Mouse (Mus musculus): ENCODE measurements at regions not wholly inside any gene's neighbourhood (a gene's known extent, or its start where the extent isn't known, plus 50 kb on each side); places are given as distances from the start of the nearest gene placed in this dataset.

DNA sequence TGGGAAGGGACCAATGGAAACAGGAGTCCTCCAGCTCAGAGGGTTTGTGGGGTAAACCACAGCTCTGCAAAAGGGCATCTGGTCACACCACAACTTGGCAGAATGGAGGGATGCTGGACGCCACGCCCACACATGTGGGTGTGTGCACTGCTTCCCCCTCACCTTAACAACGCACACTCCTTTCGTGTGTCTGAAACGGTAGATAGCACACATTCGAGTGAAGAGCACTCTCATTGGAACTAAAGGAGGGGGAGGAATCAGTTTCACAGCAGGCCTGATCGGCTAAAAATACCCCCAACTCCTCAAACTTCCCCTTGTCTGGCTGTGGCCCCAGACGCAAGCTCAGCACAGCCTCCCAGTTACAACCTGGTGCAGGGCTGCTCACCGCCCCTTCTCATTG, 118.3 kb upstream of the Klf14 start:
- Histone ChIP-seq H3K9me3 (ENCODE audit: control insufficient read depth, low read length) (no peaks in the 10 kb centered on the region), H3K9ac (replicated peaks; ENCODE audit: low read depth, low read length) (no peak overlapping the region), H3K4me3 (ENCODE audit: low read depth, low read length) (no peak overlapping the region), H3K4me1 (ENCODE audit: control insufficient read depth, insufficient read depth, low read length) (no peaks in the 10 kb centered on the region), H3K4me2 (ENCODE audit: low read depth, low read length) (no peak overlapping the region), H3K27ac (ENCODE audit: low read depth, low read length) (no peak overlapping the region), H3K36me3 (ENCODE audit: control insufficient read depth, insufficient read depth, low read length) (no peaks in the 10 kb centered on the region), H3K27me3 (ENCODE audit: control insufficient read depth, insufficient read depth, low read length) (no peaks in the 10 kb centered on the region)
- no peak for ATAC-seq (ENCODE audit: low read depth)
- WGBS: 75% methylated on average over 9 of the region's 9 CpGs

DNA sequence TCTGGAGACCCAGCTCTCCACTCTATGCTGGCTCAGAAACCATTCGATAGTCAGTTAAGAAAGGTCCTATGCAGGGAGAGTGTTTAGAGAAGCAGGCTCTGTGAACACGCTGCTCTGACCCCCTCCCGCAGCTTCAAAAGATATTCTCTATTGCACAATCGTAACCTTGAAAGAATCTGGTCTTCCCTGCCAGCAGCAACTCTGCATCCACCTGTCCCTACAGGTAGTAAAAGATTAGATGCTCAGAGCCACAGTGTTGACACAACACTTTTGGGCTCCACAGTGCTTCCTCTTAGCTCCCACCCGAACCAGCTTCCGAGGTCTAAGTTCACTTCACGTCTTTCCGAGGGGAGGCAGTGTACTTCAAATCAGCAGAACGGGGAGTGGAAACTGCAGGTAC, 118.9 kb upstream of the Klf14 start:
- 78% methylated on average over 9 of the region's 9 CpGs for WGBS
- no peak for ATAC-seq (ENCODE audit: low read depth)
- H3K9me3 ChIP-seq (ENCODE audit: control insufficient read depth, low read length): no peaks in the 10 kb centered on the region

DNA sequence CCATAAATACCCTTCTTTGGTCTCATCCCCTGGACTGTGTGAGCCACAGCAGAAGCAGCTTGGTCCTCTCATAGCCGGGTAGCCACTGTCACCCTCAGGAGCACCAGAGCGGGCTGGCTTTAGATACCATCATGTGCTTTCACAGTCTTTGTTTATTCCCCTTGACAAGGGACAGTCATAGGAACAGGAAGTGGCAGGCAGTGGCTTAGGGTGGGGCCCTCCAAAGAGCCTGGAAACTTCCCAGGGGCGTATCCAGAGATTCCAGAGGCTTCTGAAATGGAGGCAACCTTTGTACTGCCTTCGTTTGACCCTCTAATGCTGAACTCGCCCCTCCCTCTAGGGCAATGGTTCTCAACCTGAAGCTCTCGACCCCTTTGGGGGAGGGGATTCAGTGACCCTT, 119.5 kb upstream of the Klf14 start:
- no peaks in the 10 kb centered on the region for H3K27me3 ChIP-seq (ENCODE audit: control insufficient read depth, insufficient read depth, low read length)
- WGBS: 77% methylated on average over 6 of the region's 6 CpGs
- H3K36me3 ChIP-seq (ENCODE audit: control insufficient read depth, insufficient read depth, low read length): no peaks in the 10 kb centered on the region
- no peaks in the 10 kb centered on the region for H3K9me3 ChIP-seq (ENCODE audit: control insufficient read depth, low read length)
- no peak overlapping the region for H3K4me3 ChIP-seq (ENCODE audit: low read depth, low read length)
- no peak overlapping the region for H3K9ac ChIP-seq (replicated peaks; ENCODE audit: low read depth, low read length)
- ATAC-seq (ENCODE audit: low read depth): no peak
- H3K4me1 ChIP-seq (ENCODE audit: control insufficient read depth, insufficient read depth, low read length): no peaks in the 10 kb centered on the region
- H3K4me2 ChIP-seq (ENCODE audit: low read depth, low read length): no peak overlapping the region
- no peak overlapping the region for H3K27ac ChIP-seq (ENCODE audit: low read depth, low read length)

More for the DNA sequence above, 118.9 kb upstream of the Klf14 start:
- no peaks in the 10 kb centered on the region for H3K4me1 ChIP-seq (ENCODE audit: control insufficient read depth, insufficient read depth, low read length)
- no peak overlapping the region for H3K4me3 ChIP-seq (ENCODE audit: low read depth, low read length)
- H3K4me2 ChIP-seq (ENCODE audit: low read depth, low read length): no peak overlapping the region
- H3K27ac ChIP-seq (ENCODE audit: low read depth, low read length): no peak overlapping the region
- H3K9ac ChIP-seq (replicated peaks; ENCODE audit: low read depth, low read length): no peak overlapping the region
- H3K27me3 ChIP-seq (ENCODE audit: control insufficient read depth, insufficient read depth, low read length): no peaks in the 10 kb centered on the region
- H3K36me3 ChIP-seq (ENCODE audit: control insufficient read depth, insufficient read depth, low read length): no peaks in the 10 kb centered on the region

DNA sequence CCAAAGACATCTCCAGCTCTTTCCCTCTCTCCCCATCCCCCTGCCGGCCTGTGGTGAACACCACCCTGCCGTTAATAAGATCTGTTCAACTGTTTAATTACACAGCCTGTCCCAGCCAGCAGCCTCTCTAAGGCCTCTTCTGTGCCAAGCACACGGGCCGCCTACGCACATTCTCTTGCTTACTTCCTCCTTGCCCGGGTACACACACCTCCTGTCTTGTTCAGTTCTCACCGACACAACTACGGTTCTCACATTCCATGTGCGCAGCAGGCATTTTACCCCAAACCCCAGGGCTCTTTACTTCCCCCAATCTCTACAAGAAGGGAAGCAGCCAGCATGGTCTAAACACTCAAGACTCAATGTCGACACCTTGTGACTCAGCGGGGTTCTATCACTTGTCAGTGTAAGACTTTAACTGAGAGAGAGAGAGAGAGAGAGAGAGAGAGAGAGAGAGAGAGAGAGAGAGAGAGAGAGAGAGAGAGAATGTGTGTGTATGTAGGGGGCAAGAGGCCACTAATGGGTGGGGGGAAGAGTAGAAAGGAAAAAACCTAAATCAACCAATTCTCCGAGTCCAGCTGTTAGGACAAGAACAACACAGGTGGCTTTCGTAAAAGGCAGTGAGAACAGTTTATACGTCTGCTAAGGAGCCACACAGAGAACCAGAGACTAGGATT, 120.8 kb upstream of the Klf14 start:
- WGBS: 71% methylated on average over 14 of the region's 14 CpGs
- ATAC-seq (ENCODE audit: low read depth): no peak
- H3K4me1 ChIP-seq (ENCODE audit: control insufficient read depth, insufficient read depth, low read length): no peaks in the 10 kb centered on the region
- H3K27me3 ChIP-seq (ENCODE audit: control insufficient read depth, insufficient read depth, low read length): no peaks in the 10 kb centered on the region
- H3K4me3 ChIP-seq (ENCODE audit: low read depth, low read length): no peak overlapping the region
- H3K9me3 ChIP-seq (ENCODE audit: control insufficient read depth, low read length): no peaks in the 10 kb centered on the region
- H3K36me3 ChIP-seq (ENCODE audit: control insufficient read depth, insufficient read depth, low read length): no peaks in the 10 kb centered on the region
- H3K9ac ChIP-seq (replicated peaks; ENCODE audit: low read depth, low read length): no peak overlapping the region
- no peak overlapping the region for H3K4me2 ChIP-seq (ENCODE audit: low read depth, low read length)
- H3K27ac ChIP-seq (ENCODE audit: low read depth, low read length): no peak overlapping the region

DNA sequence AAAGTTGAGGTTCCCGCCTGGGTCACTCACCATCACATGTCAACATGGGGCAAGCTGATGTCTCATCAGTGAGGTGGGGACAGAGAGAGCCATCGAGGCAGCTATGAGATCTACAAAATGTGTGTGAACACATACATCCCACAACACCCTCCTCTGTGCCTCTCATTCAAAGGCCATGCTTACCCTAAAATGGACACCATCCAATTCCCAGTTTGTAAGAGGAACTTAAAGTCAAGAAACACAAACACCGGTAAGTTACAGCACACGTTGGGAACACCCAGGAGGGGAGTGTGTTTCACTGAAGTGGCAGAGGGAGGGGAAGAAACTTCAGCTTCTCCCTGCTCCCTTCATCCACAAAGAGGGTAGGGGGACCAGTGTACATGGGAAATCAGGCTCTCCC, 121.4 kb upstream of the Klf14 start:
- Histone ChIP-seq H3K4me2 (ENCODE audit: low read depth, low read length) (no peak overlapping the region), H3K4me3 (ENCODE audit: low read depth, low read length) (no peak overlapping the region), H3K27me3 (ENCODE audit: control insufficient read depth, insufficient read depth, low read length) (no peaks in the 10 kb centered on the region), H3K27ac (ENCODE audit: low read depth, low read length) (no peak overlapping the region), H3K4me1 (ENCODE audit: control insufficient read depth, insufficient read depth, low read length) (no peaks in the 10 kb centered on the region), H3K9ac (replicated peaks; ENCODE audit: low read depth, low read length) (no peak overlapping the region), H3K9me3 (ENCODE audit: control insufficient read depth, low read length) (no peaks in the 10 kb centered on the region), H3K36me3 (ENCODE audit: control insufficient read depth, insufficient read depth, low read length) (no peaks in the 10 kb centered on the region)
- 90% methylated on average over 4 of the region's 4 CpGs for whole genome bisulfite sequencing
- no peak for ATAC-seq (ENCODE audit: low read depth)

DNA sequence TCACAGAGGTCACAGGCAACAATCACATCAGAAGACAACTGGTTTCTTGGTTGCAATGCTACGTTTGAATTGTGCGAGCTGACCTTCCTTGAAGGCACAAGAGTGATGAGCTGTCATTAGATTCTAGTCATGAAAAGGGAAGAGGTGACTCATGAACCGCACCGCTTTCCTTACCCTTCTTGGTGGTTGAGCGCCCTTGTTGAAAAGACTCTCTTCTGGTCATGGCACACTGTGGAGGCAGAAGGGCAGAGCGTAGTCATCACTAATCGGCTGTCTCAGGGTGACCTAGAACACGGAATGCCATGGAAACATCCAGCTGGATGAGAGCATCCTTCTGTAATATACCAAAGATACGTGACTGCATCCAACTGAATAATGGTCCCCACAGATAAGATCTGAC, 121.8 kb upstream of the Klf14 start:
- WGBS: 90% methylated on average over 9 of the region's 9 CpGs
- H3K9ac ChIP-seq (replicated peaks; ENCODE audit: low read depth, low read length): no peak overlapping the region
- H3K36me3 ChIP-seq (ENCODE audit: control insufficient read depth, insufficient read depth, low read length): no peaks in the 10 kb centered on the region
- no peak overlapping the region for H3K4me2 ChIP-seq (ENCODE audit: low read depth, low read length)
- no peaks in the 10 kb centered on the region for H3K27me3 ChIP-seq (ENCODE audit: control insufficient read depth, insufficient read depth, low read length)
- no peaks in the 10 kb centered on the region for H3K4me1 ChIP-seq (ENCODE audit: control insufficient read depth, insufficient read depth, low read length)
- H3K4me3 ChIP-seq (ENCODE audit: low read depth, low read length): no peak overlapping the region
- ATAC-seq (ENCODE audit: low read depth): no peak
- no peak overlapping the region for H3K27ac ChIP-seq (ENCODE audit: low read depth, low read length)
- no peaks in the 10 kb centered on the region for H3K9me3 ChIP-seq (ENCODE audit: control insufficient read depth, low read length)

DNA sequence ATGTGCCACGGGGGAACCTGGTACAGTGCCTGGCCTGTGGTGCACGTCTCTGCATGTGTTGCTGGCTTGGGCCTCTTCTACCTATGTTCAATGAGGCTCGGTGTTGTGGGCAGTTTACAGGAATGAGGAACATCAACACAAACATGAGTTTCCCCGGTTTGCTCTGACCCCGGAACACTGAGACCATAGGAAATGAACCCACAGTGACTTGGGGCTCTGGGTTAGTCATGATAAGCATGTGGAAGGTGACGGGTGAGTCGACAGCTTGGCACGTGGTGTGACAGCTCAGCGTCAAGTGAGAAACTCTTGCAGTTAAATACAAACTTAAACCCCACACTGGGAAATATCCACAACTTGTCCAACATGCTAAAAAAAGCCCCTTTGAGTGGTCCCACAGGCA, 122.4 kb upstream of the Klf14 start:
- Histone ChIP-seq H3K27ac (ENCODE audit: low read depth, low read length) (no peak overlapping the region), H3K4me1 (ENCODE audit: control insufficient read depth, insufficient read depth, low read length) (no peaks in the 10 kb centered on the region), H3K9ac (replicated peaks; ENCODE audit: low read depth, low read length) (no peak overlapping the region), H3K9me3 (ENCODE audit: control insufficient read depth, low read length) (no peaks in the 10 kb centered on the region), H3K4me3 (ENCODE audit: low read depth, low read length) (no peak overlapping the region), H3K4me2 (ENCODE audit: low read depth, low read length) (no peak overlapping the region), H3K27me3 (ENCODE audit: control insufficient read depth, insufficient read depth, low read length) (no peaks in the 10 kb centered on the region), H3K36me3 (ENCODE audit: control insufficient read depth, insufficient read depth, low read length) (no peaks in the 10 kb centered on the region)
- ATAC-seq (ENCODE audit: low read depth): no peak
- 94% methylated on average over 9 of the region's 9 CpGs for WGBS

DNA sequence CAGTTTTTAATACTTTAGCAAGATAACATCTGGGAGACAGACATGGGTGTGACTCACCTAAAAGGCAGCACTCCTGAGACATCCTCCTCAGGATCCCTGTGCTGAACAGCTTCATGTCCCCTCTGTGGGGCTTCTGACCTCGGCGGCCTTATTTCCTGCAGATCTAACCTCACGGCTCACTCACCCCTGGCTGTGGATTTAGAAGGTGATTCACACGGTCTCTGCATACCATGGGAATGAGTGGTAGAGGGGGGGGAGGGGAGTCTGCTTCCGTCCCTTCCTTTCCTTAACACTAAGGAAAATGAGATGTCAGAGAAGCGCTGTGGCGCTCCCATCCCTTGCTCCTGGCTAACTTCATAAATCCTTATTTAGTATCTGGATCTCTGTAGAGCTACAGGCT, 123.1 kb upstream of the Klf14 start:
- no peak for ATAC-seq (ENCODE audit: low read depth)

DNA sequence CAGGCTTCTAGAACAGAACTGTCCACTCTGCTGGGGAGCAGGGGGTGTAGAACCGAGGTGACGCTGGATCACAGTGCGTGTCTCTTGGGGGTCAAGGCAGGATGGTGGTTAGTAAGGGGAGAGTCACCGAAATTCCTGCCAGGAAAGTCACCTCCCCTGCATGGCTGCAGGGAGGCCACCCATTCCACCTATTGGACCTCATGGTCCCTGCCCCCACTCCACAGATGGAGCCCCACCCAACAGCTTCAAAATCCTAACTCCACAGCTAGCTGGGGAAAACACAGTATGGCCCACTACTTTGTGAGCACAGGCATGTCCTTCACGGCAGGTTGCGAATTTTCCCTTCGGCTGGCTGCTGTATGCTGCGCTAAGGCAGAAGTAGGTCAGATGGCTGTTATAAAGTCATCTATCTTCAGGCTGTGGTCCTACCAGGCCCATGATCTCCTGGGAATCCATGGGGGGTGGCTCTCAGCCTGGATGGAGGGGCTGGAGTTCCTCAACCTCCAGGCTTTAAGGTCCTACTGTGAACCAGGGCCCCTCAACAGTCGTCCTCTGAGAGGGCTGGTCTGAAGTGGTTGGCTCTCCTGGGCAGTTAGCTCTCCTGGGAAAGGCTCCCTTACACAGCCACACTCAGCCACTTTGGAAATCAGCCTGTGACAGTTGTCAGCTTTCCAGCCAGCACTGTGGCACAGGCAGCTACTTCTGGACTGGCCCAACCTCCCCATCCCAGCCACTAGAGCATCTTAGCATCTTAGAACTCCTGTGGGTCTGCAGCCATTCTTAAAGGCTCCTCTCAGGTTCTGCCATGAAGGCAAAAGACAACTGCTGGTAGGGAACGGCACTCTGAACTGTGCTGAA, 124.0 kb upstream of the Klf14 start:
- no peak overlapping the region for H3K27ac ChIP-seq (ENCODE audit: low read depth, low read length)
- H3K4me3 ChIP-seq (ENCODE audit: low read depth, low read length): no peak overlapping the region
- WGBS: 85% methylated on average over 10 of the region's 10 CpGs

More for the DNA sequence above, 123.1 kb upstream of the Klf14 start:
- H3K27ac ChIP-seq (ENCODE audit: low read depth, low read length): no peak overlapping the region
- H3K27me3 ChIP-seq (ENCODE audit: control insufficient read depth, insufficient read depth, low read length): no peaks in the 10 kb centered on the region
- no peaks in the 10 kb centered on the region for H3K9me3 ChIP-seq (ENCODE audit: control insufficient read depth, low read length)
- 78% methylated on average over 7 of the region's 7 CpGs for WGBS
- no peak overlapping the region for H3K4me3 ChIP-seq (ENCODE audit: low read depth, low read length)
- H3K4me2 ChIP-seq (ENCODE audit: low read depth, low read length): no peak overlapping the region
- no peak overlapping the region for H3K9ac ChIP-seq (replicated peaks; ENCODE audit: low read depth, low read length)
- H3K4me1 ChIP-seq (ENCODE audit: control insufficient read depth, insufficient read depth, low read length): no peaks in the 10 kb centered on the region
- H3K36me3 ChIP-seq (ENCODE audit: control insufficient read depth, insufficient read depth, low read length): no peaks in the 10 kb centered on the region

More for the DNA sequence above, 124.0 kb upstream of the Klf14 start:
- Histone ChIP-seq H3K4me1 (ENCODE audit: control insufficient read depth, insufficient read depth, low read length) (no peaks in the 10 kb centered on the region), H3K36me3 (ENCODE audit: control insufficient read depth, insufficient read depth, low read length) (no peaks in the 10 kb centered on the region), H3K9ac (replicated peaks; ENCODE audit: low read depth, low read length) (no peak overlapping the region), H3K9me3 (ENCODE audit: control insufficient read depth, low read length) (no peaks in the 10 kb centered on the region), H3K4me2 (ENCODE audit: low read depth, low read length) (no peak overlapping the region), H3K27me3 (ENCODE audit: control insufficient read depth, insufficient read depth, low read length) (no peaks in the 10 kb centered on the region)
- no peak for ATAC-seq (ENCODE audit: low read depth)
